Mouse (Mus musculus) erythroblast, embryonic 14.5 days (primary cell): ENCODE results near the gene 4930430F08Rik. TPM values are rescaled to one million over a fixed set of nuclear protein-coding genes. Genes with fewer than 3 reads are reported as not detected.

Experiments used
- H3K27me3 ChIP-seq: 2 replicates; pipeline ENCODE4 v1.6.1; 2012; ENCODE audit warnings: inconsistent platforms; ENCODE audit not compliant: control insufficient read depth
- H3K36me3 ChIP-seq: 2 replicates; pipeline ENCODE4 v1.6.1; 2012; ENCODE audit warnings: mild to moderate bottlenecking, inconsistent platforms; ENCODE audit not compliant: control insufficient read depth
- H3K4me1 ChIP-seq: 2 replicates; pipeline ENCODE4 v1.6.1; 2012; ENCODE audit warnings: inconsistent platforms; ENCODE audit not compliant: control insufficient read depth
- H3K4me3 ChIP-seq: replicated peaks from 2 replicates; pipeline ENCODE3; 2012; ENCODE audit warnings: moderate library complexity, mild to moderate bottlenecking, inconsistent platforms
- H3K9me3 ChIP-seq: 2 replicates; pipeline ENCODE4 v1.6.1; 2012; ENCODE audit warnings: low read length, inconsistent platforms, mixed read lengths; ENCODE audit not compliant: control insufficient read depth
- GATA1 ChIP-seq: IDR thresholded peaks from 2 replicates; pipeline ENCODE4 v1.6.1; 2012; ENCODE audit warnings: low read length, inconsistent platforms, mixed read lengths
- TAL1 ChIP-seq: IDR thresholded peaks from 3 replicates; pipeline ENCODE4 v1.6.1; 2012; ENCODE audit warnings: low read length, inconsistent platforms, mixed read lengths
- polyA plus RNA-seq: library from polyadenylated mRNA; stranded (reverse); fragments of >175 nt; gene quantifications from 2 replicates; pipeline ENCODE4 v1.2.3, GENCODE M21; 2012

4930430F08Rik gene
- polyA plus RNA-seq, 1 experiment, result 1.5 TPM

- peak overlapping the region; percentile 28 for H3K4me3 ChIP-seq
Observed at GRCm38 (mm10) chr10:100524499-100525390, 65.5 kb downstream of the 4930430F08Rik start.

DNA sequence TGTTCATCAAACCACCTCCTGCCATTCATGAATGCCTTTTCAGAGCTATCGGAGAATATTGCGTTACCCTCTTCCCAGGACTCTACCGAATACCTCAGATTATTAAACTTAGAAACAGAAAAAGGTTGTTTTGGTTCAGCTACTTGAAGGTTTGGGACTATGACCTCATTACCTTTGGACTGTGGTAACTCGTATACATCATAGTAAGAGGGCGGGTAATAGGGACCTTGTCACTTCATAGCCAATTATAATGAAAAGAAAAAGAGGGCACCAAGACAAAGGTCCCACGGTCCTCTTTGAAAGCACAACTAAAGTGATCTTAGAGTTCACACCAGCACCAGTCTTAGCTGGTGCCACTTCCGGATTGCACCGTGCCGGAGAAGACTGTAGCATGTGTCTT, 67.9 kb downstream of the 4930430F08Rik start:
- H3K27me3 ChIP-seq, result no peaks in the 10 kb centered on the region
- no peak overlapping the region for H3K4me3 ChIP-seq
- peaks cover 6% of the 10 kb centered on the region for H3K9me3 ChIP-seq
- peaks cover 30% of the 10 kb centered on the region for H3K4me1 ChIP-seq
- TF ChIP-seq GATA1, result no peak
- TF ChIP-seq TAL1, result no peak
- peaks cover 64% of the 10 kb centered on the region for H3K36me3 ChIP-seq

More at GRCm38 (mm10) chr10:100524499-100525390, 65.5 kb downstream of the 4930430F08Rik start:
- no peaks in the 10 kb centered on the region for H3K27me3 ChIP-seq
- TF ChIP-seq TAL1, result peak; percentile 58
- TF ChIP-seq GATA1, result peak; percentile 75
- H3K9me3 ChIP-seq, result peaks cover 6% of the 10 kb centered on the region
- H3K36me3 ChIP-seq, result peaks cover 57% of the 10 kb centered on the region
- peaks cover 32% of the 10 kb centered on the region for H3K4me1 ChIP-seq

Other genes starting within 250 kb of the 4930430F08Rik start
- gene Gm4302, start 249.6 kb downstream of the 4930430F08Rik start, polyA plus RNA-seq, result not detected in 2 replicates
- not detected in 2 replicates for gene Gm4303, start 244.5 kb downstream of the 4930430F08Rik start, polyA plus RNA-seq
- gene Gm4305, start 239.3 kb downstream of the 4930430F08Rik start, polyA plus RNA-seq, result not detected in 2 replicates
- not detected in 2 replicates for gene Gm4307, start 229.1 kb downstream of the 4930430F08Rik start, polyA plus RNA-seq
- gene Gm4312, start 207.9 kb downstream of the 4930430F08Rik start, polyA plus RNA-seq, result not detected in 2 replicates
- gene Tmtc3, start 103.1 kb downstream of the 4930430F08Rik start, polyA plus RNA-seq, result 0.02 and 0.13 TPM in 2 replicates
- 0.08 and 0.27 TPM in 2 replicates for gene Cep290, start 102.9 kb downstream of the 4930430F08Rik start, polyA plus RNA-seq
- not detected in 2 replicates for gene 1700017N19Rik, start 61 bp upstream of the 4930430F08Rik start, polyA plus RNA-seq